Mouse (Mus musculus) heart, adult 2 months (tissue): ENCODE results near the gene Znrd1.

ENCODE experiments used
- CTCF ChIP-seq: fragments of 200-600 bp; IDR thresholded peaks from 2 replicates; pipeline ENCODE4 v1.8.1; 2022; ENCODE audit warnings: antibody characterized with exemption, mild to moderate bottlenecking, moderate library complexity
- EP300 ChIP-seq: fragments of 200-500 bp; IDR thresholded peaks from 2 replicates; pipeline ENCODE4 v1.6.1; 2011; ENCODE audit warnings: low read depth, low read length, control low read depth; ENCODE audit not compliant: insufficient read depth
- POLR2A ChIP-seq: fragments of 200-500 bp; IDR thresholded peaks from 2 replicates; pipeline ENCODE4 v1.6.1; 2011; ENCODE audit warnings: mild to moderate bottlenecking, low read depth, low read length, control low read depth; ENCODE audit not compliant: insufficient read depth

DNA sequence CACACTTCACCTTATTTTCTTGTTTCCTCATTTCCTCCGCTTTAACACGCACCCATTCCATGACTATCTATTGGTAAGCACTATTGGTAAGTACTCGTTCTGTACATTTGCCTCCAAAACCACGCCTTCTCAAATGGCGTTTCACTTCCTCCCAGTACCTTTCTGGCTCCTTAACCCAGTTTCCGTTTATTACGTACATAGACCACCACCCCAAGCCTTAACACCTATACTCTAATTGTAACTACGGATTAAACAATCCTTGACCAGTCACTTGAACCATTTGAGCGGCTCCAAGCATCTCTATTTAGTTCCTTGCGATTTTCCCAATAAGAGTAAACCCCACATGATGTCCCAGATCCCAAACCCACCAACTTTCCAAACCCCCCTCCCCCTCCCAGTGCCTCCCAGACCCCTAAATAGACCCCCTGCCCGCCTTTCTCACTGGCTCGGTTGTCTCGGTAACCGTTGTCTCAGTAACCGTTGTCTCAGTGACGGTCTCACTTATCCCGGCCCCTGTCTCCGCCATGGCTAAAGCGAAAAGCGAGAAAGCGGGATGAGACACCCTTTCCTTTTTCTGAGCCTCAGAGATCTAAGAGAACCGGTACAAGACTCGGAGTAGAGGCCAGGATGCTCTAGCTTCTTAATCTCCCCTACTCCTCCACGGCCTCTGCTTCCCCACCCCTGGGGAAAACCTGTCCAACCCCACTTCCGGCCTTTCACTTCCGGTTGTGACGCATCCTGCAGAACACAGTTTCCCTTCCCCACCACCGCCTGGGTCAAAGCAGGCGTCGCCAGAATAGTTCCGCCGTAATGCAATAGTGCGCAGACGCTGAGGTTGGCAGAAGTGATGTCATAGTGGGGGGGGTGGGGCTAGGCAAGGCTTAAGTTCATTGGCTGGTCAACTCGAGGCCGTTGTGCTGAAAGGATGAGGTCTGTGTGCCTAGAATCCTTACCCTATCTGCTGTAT, 7.1 kb downstream of the Znrd1 start, which contains the start of gene Ppp1r11:
- TF ChIP-seq CTCF (no peak), POLR2A (peak; percentile 90), EP300 (peak; percentile 89)
